In the genomic region with DNA sequence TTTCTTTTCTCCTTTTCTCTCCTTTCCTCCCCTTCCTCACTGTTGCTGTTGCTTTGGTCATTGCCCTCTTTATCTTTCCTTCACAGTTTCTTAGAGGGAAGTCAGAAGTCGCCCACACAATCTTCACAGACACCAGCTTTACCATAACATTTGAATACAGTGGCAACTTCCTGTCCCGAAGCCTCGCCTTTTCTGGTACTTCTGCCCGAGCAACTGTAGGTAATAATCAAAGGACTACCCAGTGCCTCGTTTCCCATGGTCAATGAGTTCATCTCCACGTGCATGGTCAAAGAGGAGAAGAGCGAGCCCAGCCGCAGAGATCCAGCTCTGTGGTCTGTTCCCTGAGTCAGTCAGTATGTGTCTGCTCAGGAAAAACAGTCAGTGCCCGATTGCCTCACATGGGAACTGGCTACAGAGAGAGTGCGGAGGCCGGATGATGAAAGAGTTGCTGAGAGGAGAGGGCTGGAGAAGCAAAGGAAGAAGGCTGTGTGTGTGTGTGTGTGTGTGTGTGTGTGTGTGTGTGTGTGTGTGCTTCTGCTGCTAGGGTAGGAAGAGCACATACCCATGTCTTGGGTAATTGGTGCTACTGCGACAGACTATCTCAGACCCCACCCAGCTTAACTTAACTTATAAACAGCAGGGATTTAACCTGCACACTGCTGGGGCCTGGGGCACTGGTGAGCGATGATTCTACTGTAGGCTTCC, we compare ENCODE assay signal across 9 mouse cellular contexts.
DNase-seq lines count a peak whose midpoint lies in the region; ATAC-seq and TF ChIP-seq lines count a peak whose summit lies in the region.
"Had no signal": no experiment of that assay in that cellular context is flagged by ENCODE, and none has a peak within 500 bp of the region (broad histone marks: within the 10 kb centered on the region; RNA-seq: fewer than 3 reads in every experiment).

No protein-coding gene starts in this region.

- no peaks in the 10 kb centered on the region for H3K36me3 ChIP-seq in heart, embryonic 10.5 days
- no peaks in the 10 kb centered on the region for H3K36me3 ChIP-seq in lung, embryonic 14.5 days (ENCODE audit: insufficient read depth)
- H3K36me3 ChIP-seq: embryonic facial prominence, embryonic 13.5 days had no signal

- intact Hi-C loops in gastrocnemius, postnatal 14 days (cut with DNase I; ENCODE audit: low total_unique reads): no loop called here

- H3K4me1 ChIP-seq in heart, embryonic 10.5 days: peaks cover 41% of the 10 kb centered on the region
- no peaks in the 10 kb centered on the region for H3K4me1 ChIP-seq in lung, embryonic 14.5 days (ENCODE audit: insufficient read depth)

- peak; percentile 75 for ATAC-seq in lung, embryonic 14.5 days (ENCODE audit: insufficient read depth)

- TF ChIP-seq CTCF in lung, embryonic 14.5 days (IDR thresholded peaks at IDR 0.05; ENCODE audit: low read depth): no peak

- H3K4me3 ChIP-seq in heart, embryonic 10.5 days: no peak overlapping the region
- H3K4me3 ChIP-seq in lung, embryonic 14.5 days (ENCODE audit: low read depth, low read length): no peak overlapping the region
- H3K4me3 ChIP-seq: embryonic facial prominence, embryonic 13.5 days had no signal

- 43% methylated on average over 13 of the region's 13 CpGs for WGBS in heart, embryonic 10.5 days
- 45% methylated on average over 13 of the region's 13 CpGs for WGBS in lung, embryonic 14.5 days

- no peaks in the 10 kb centered on the region for H3K27me3 ChIP-seq in heart, embryonic 10.5 days (ENCODE audit: insufficient read depth, poor library complexity, severe bottlenecking)
- H3K27me3 ChIP-seq in lung, embryonic 14.5 days (ENCODE audit: insufficient read depth, low read length): no peaks in the 10 kb centered on the region
- H3K27me3 ChIP-seq: embryonic facial prominence, embryonic 13.5 days had no signal

- no peak overlapping the region for H3K4me2 ChIP-seq in lung, embryonic 14.5 days
- H3K4me2 ChIP-seq: embryonic facial prominence, embryonic 13.5 days had no signal

- no peaks in the 10 kb centered on the region for H3K9me3 ChIP-seq in heart, embryonic 10.5 days
- H3K9me3 ChIP-seq in lung, embryonic 14.5 days (ENCODE audit: low read depth, low read length): no peaks in the 10 kb centered on the region
- H3K9me3 ChIP-seq: embryonic facial prominence, embryonic 13.5 days had no signal

- H3K9ac ChIP-seq in lung, embryonic 14.5 days: no peak overlapping the region
- H3K9ac ChIP-seq: embryonic facial prominence, embryonic 13.5 days had no signal

- peak; percentile 6 to 53 for DNase-seq in urinary bladder, postnatal 36 days (ENCODE audit: low spot score in 2 of 2)
- no peak for DNase-seq in urinary bladder, adult 2 months (ENCODE audit: low spot score)
- DNase-seq in heart, embryonic 10.5 days (ENCODE audit: low spot score): no peak
- DNase-seq in lung, embryonic 14.5 days: peak; percentile 46
- DNase-seq in thymus, adult 18-20 months: peak; percentile 39 to 67
- DNase-seq in gastrocnemius, postnatal 14 days: no peak
- no peak for DNase-seq in frontal cortex, postnatal 25 days (ENCODE audit: low spot score in 2 of 2)
- DNase-seq in left cerebral cortex, adult 9 months (ENCODE audit: low spot score in 2 of 2): no peak

- peak overlapping the region; percentile 37 for H3K27ac ChIP-seq in heart, embryonic 10.5 days
- no peak overlapping the region for H3K27ac ChIP-seq in lung, embryonic 14.5 days (ENCODE audit: low read depth)
- H3K27ac ChIP-seq: embryonic facial prominence, embryonic 13.5 days had no signal

Comparison
In these comparisons a context has a peak if more than half of its experiments do, and no peak if none do; other contexts are left out.
1. DNase-seq: peak in urinary bladder, postnatal 36 days (2 of 2), lung, embryonic 14.5 days (single experiment) and thymus, adult 18-20 months (2 of 2); none in urinary bladder, adult 2 months (single experiment), heart, embryonic 10.5 days (single experiment), gastrocnemius, postnatal 14 days (single experiment), frontal cortex, postnatal 25 days (0 of 2) and left cerebral cortex, adult 9 months (0 of 2).